Mouse (Mus musculus) adrenal gland, adult 18-20 months (tissue): ENCODE data around the gene Proser1. TPM values are rescaled to one million over a fixed set of nuclear protein-coding genes. Genes with fewer than 3 reads are reported as not detected.

ENCODE experiments used
- total RNA-seq, 2 experiments: library from RNA; stranded (reverse); gene quantifications; 1 replicate in 1 of 2; 2 replicates in 1 of 2; pipeline ENCODE4 v1.2.3; 2021

Gene Proser1
- total RNA-seq, 2 experiments from 2014 or later, result 13.7 to 19.0 TPM

Other genes with a start within 250 kb of the Proser1 start
- 10 to 100 TPM; 10.0 to 11.1 TPM for gene Nhlrc3, start 334 bp upstream of the Proser1 start, total RNA-seq
- gene Stoml3, start 25.0 kb downstream of the Proser1 start, total RNA-seq, result not detected
- under 1 TPM; 0.13 TPM for gene Frem2, start 193.7 kb downstream of the Proser1 start, total RNA-seq